Mouse (Mus musculus): ENCODE results near the gene Clk3.

Clk3 gene

GRCm38 (mm10) chr9:57765364-57766351 is at the start of gene Clk3:
Gene Clk3, minus strand, starts transcription at chr9:57765860.
- peak; percentile 84 for DNase-seq (ENCODE audit: low read depth)

GRCm38 (mm10) chr9:57814866-57815265 is 49.2 kb upstream of the Clk3 start:
- DNase-seq (ENCODE audit: low read depth) = no peak

GRCm38 (mm10) chr9:57814014-57814413 is 48.4 kb upstream of the Clk3 start:
- DNase-seq (ENCODE audit: low read depth) = no peak

- no peak for DNase-seq (ENCODE audit: low read depth)
Measured at GRCm38 (mm10) chr9:57811793-57812733, 46.4 kb upstream of the Clk3 start.

- no peak for DNase-seq (ENCODE audit: low read depth)
Measured at GRCm38 (mm10) chr9:57810691-57811090, 45.0 kb upstream of the Clk3 start.

GRCm38 (mm10) chr9:57808771-57809310 is 43.2 kb upstream of the Clk3 start:
- no peak for DNase-seq (ENCODE audit: low read depth)

GRCm38 (mm10) chr9:57807174-57807651 is 41.6 kb upstream of the Clk3 start:
- DNase-seq (ENCODE audit: low read depth) = no peak

GRCm38 (mm10) chr9:57806066-57806481 is 40.4 kb upstream of the Clk3 start:
- no peak for DNase-seq (ENCODE audit: low read depth)

GRCm38 (mm10) chr9:57805087-57805737 is 39.6 kb upstream of the Clk3 start:
- no peak for DNase-seq (ENCODE audit: low read depth)

- no peak for DNase-seq (ENCODE audit: low read depth)
Measured at GRCm38 (mm10) chr9:57803839-57804238, 38.2 kb upstream of the Clk3 start.

GRCm38 (mm10) chr9:57803047-57803446 is 37.4 kb upstream of the Clk3 start:
- DNase-seq (ENCODE audit: low read depth) = no peak

GRCm38 (mm10) chr9:57800325-57800975 is 34.8 kb upstream of the Clk3 start:
- DNase-seq (ENCODE audit: low read depth) = no peak

GRCm38 (mm10) chr9:57798725-57799253 is 33.1 kb upstream of the Clk3 start:
- no peak for DNase-seq (ENCODE audit: low read depth)

- no peak for DNase-seq (ENCODE audit: low read depth)
Measured at GRCm38 (mm10) chr9:57797456-57797855, 31.8 kb upstream of the Clk3 start.

GRCm38 (mm10) chr9:57789733-57790132 is 24.1 kb upstream of the Clk3 start:
- no peak for DNase-seq (ENCODE audit: low read depth)

- no peak for DNase-seq (ENCODE audit: low read depth)
Measured at GRCm38 (mm10) chr9:57782656-57783055, 17.0 kb upstream of the Clk3 start.

- DNase-seq (ENCODE audit: low read depth) = no peak
Measured at GRCm38 (mm10) chr9:57775736-57776135, 10.1 kb upstream of the Clk3 start.

- DNase-seq (ENCODE audit: low read depth) = no peak
Measured at GRCm38 (mm10) chr9:57775026-57775425, 9.4 kb upstream of the Clk3 start.

- DNase-seq (ENCODE audit: low read depth) = peak; percentile 60
Measured at GRCm38 (mm10) chr9:57774168-57774567, 8.5 kb upstream of the Clk3 start.

- no peak for DNase-seq (ENCODE audit: low read depth)
Measured at GRCm38 (mm10) chr9:57773754-57774153, 8.1 kb upstream of the Clk3 start.

- no peak for DNase-seq (ENCODE audit: low read depth)
Measured at GRCm38 (mm10) chr9:57770836-57771235, 5.2 kb upstream of the Clk3 start.
